ENCODE assay signal across 8 mouse cellular contexts in the genomic region with DNA sequence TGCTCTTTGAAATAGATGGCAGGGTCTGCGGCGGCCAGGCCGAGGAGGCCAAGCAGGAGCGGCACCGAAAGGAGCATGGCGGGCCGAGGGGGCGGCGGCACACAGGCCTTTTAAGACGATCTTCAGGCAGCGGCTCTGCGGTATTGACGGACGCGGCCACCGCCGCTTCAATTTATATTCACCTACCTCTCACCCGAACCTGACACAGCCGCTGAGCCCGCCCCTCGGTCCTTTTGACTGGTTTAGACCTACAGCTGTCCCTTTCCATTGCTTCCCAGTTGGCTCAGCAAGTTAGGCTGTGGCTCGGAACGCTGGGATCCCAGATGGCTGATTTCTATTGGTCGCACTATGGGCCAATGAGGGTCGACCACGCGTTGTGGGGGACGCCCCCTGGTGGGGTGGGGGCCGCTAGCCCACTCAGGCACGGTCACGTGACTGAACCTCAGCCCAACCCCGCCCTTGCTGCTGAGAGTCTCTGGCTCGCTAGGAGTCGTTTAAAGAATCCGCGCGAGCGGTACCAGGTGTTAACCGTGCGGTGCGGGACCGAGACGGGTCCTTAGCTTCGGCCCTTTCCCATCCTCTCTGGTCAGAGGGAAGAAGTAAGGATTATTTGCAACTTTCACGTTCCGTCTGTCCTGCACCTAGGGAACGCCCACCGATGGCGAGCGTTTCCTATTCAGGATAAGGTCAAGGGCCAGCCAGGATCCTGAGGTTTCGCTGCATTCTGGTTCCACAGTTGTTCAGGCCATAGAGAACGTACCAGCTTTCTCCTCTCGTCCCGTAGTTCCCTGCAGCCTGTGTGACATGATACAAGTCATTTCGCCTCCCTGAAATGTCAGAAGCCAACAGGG. TPM values are rescaled to one million over a fixed set of nuclear protein-coding genes. Genes with fewer than 3 reads are reported as not detected.
A peak's percentile ranks its signal among the peaks of the same experiment; 100 is the strongest.
DNase-seq lines count a peak whose midpoint lies in the region; ATAC-seq and TF ChIP-seq lines count a peak whose summit lies in the region.

Calr (minus strand) TSS at position 213 of the 851 bp plus-strand sequence.

- H3K4me1 ChIP-seq in hindbrain, embryonic 10.5 days (replicated peaks): peaks cover 37% of the 10 kb centered on the region
- peaks cover 7% of the 10 kb centered on the region; the same call in 1 of the 2 replicates for H3K4me1 ChIP-seq in lung, postnatal 0 days (ENCODE audit: insufficient read depth, low read depth, low read length)

- TF ChIP-seq CTCF in lung, postnatal 0 days (IDR thresholded peaks at IDR 0.05): peak; percentile 51

- H3K4me3 ChIP-seq in hindbrain, embryonic 10.5 days: peak within 1 kb of the TSS; percentile 99
- H3K4me3 ChIP-seq in lung, postnatal 0 days (ENCODE audit: low read depth, low read length): peak within 1 kb of the TSS; percentile 85

- peak within 1 kb of the TSS; percentile 91 for H3K4me2 ChIP-seq in lung, postnatal 0 days (replicated peaks; ENCODE audit: low read depth, low read length)

- H3K9ac ChIP-seq in lung, postnatal 0 days (replicated peaks; ENCODE audit: low read depth): peak within 1 kb of the TSS; percentile 75

- peak within 1 kb of the TSS; percentile 97 for H3K27ac ChIP-seq in hindbrain, embryonic 10.5 days
- H3K27ac ChIP-seq in lung, postnatal 0 days (ENCODE audit: low read length): peak within 1 kb of the TSS; percentile 81

- WGBS in hindbrain, embryonic 10.5 days: under 1% methylated on average over 55 of the region's 55 CpGs
- WGBS in lung, postnatal 0 days: under 1% methylated on average over 55 of the region's 55 CpGs

- peaks cover 43% of the 10 kb centered on the region for H3K36me3 ChIP-seq in hindbrain, embryonic 10.5 days
- peaks cover 22% of the 10 kb centered on the region; the same call in 1 of the 2 replicates for H3K36me3 ChIP-seq in lung, postnatal 0 days (ENCODE audit: insufficient read depth, low read length)

- peak; percentile 100 for DNase-seq in MN1 (ENCODE audit: low spot score)
- peak; percentile 100 for DNase-seq in cerebellum, adult 9-10 months
- peak; percentile 100 for DNase-seq in hindbrain, embryonic 10.5 days (ENCODE audit: low spot score)
- peak; percentile 100 for DNase-seq in layer of hippocampus, adult 9-11 months
- peak; percentile 100 for DNase-seq in lung, postnatal 0 days (ENCODE audit: low spot score)
- DNase-seq in ovary, postnatal 14 days (ENCODE audit: low spot score): peak; percentile 96
- DNase-seq in thymus, postnatal 14 days: peak; percentile 100

- no peak for TF ChIP-seq EP300 in lung, postnatal 0 days (IDR thresholded peaks at IDR 0.05)

- H3K9me3 ChIP-seq in hindbrain, embryonic 10.5 days: no peaks in the 10 kb centered on the region
- H3K9me3 ChIP-seq in lung, postnatal 0 days (ENCODE audit: low read length): no peaks in the 10 kb centered on the region

- ATAC-seq in frontal cortex, adult (ENCODE audit: low TSS enrichment): peak; percentile 97
- peak; percentile 99 for ATAC-seq in lung, postnatal 0 days

- no peaks in the 10 kb centered on the region for H3K27me3 ChIP-seq in hindbrain, embryonic 10.5 days (ENCODE audit: insufficient read depth, poor library complexity, severe bottlenecking)
- no peaks in the 10 kb centered on the region for H3K27me3 ChIP-seq in lung, postnatal 0 days (replicated peaks; ENCODE audit: insufficient read depth, low read length)

RNA-seq across cellular contexts. Expression of gene Calr, which starts in this region (rescaled TPM):
- polyA plus RNA-seq in hindbrain, embryonic 10.5 days (2016; fragmentation: Nextera tagmentation; extraction: Ambion mirVana): 783 and 812 TPM in 2 replicates
- polyA plus RNA-seq in lung, postnatal 0 days (2015; fragmentation: Nextera tagmentation; extraction: Ambion mirVana): 318 and 405 TPM in 2 replicates

Comparison
In these comparisons a context has a peak if more than half of its experiments do, and no peak if none do; other contexts are left out.
1. Peak in every context shown above with its lines: DNase-seq, ATAC-seq, H3K4me3 ChIP-seq and H3K27ac ChIP-seq.